Mouse (Mus musculus) hindbrain, embryonic 13.5 days (tissue): ENCODE data around the gene Pi4kb. TPM values are rescaled to one million over a fixed set of nuclear protein-coding genes. Genes with fewer than 3 reads are reported as not detected.
A peak's percentile ranks its signal among the peaks of the same experiment; 100 is the strongest.
"Not testable (repeated sequence)": the region's sequence is repeated elsewhere in the genome, so short reads cannot be mapped to it uniquely, and the experiment has no call there.

Experiments used
- ATAC-seq: fragments of 200-750 bp; cut with Nextera tagmentation; 2 replicates; pipeline ENCODE4 v1.8.0; 2017; ENCODE audit warnings: moderate TSS enrichment; ENCODE audit not compliant: low FRiP score
- H3K27ac ChIP-seq: fragments of 300-500 bp; sonication (generic); 2 replicates; pipeline ENCODE4 v1.5.1; 2015; ENCODE audit warnings: inconsistent platforms, mild to moderate bottlenecking, moderate library complexity
- H3K27me3 ChIP-seq: fragments of 300-500 bp; sonication (generic); 2 replicates; pipeline ENCODE4 v1.6.1; 2015; ENCODE audit warnings: mild to moderate bottlenecking, inconsistent platforms
- H3K36me3 ChIP-seq: fragments of 300-500 bp; sonication (generic); 2 replicates; pipeline ENCODE4 v1.6.1; 2015; ENCODE audit warnings: mild to moderate bottlenecking, inconsistent platforms
- H3K4me1 ChIP-seq: fragments of 300-500 bp; sonication (generic); replicated peaks from 2 replicates; pipeline ENCODE4 v1.6.1; 2015; ENCODE audit warnings: inconsistent platforms
- H3K4me2 ChIP-seq: fragments of 300-500 bp; sonication (generic); 2 replicates; pipeline ENCODE4 v1.6.1; 2015; ENCODE audit warnings: inconsistent platforms, mild to moderate bottlenecking, moderate library complexity
- H3K4me3 ChIP-seq: fragments of 300-500 bp; sonication (generic); 2 replicates; pipeline ENCODE4 v1.5.1; 2015; ENCODE audit warnings: mild to moderate bottlenecking, inconsistent platforms
- H3K9ac ChIP-seq: fragments of 300-500 bp; sonication (generic); 2 replicates; pipeline ENCODE4 v1.6.1; 2015; ENCODE audit warnings: mild to moderate bottlenecking, inconsistent platforms
- H3K9me3 ChIP-seq: fragments of 300-500 bp; sonication (generic); 2 replicates; pipeline ENCODE4 v1.6.1; 2016; ENCODE audit warnings: inconsistent platforms
- WGBS: fragments of 180-500 bp; shearing (Covaris S2); methylation state at CpG from one replicate; pipeline ENCODE4 v1.1.7; 2015; 5-methylcytosine and 5-hydroxymethylcytosine counted together
- polyA plus RNA-seq: library from polyadenylated mRNA; unstranded; fragments of >200 nt; fragmentation: Nextera tagmentation; extraction: Ambion mirVana; gene quantifications from 2 replicates; pipeline ENCODE4 v1.2.1, GENCODE M21; 2015

Pi4kb gene
- polyA plus RNA-seq, 1 experiment from 2014 or later = 24.7 TPM

- H3K27ac ChIP-seq = 0 out of 2 replicates have a peak overlapping the region, but pooled peaks have one; percentile 18
- no peak overlapping the region for H3K9ac ChIP-seq
- 0 out of 2 replicates have a peak, but pooled peaks cover 5% of the 10 kb centered on the region for H3K4me1 ChIP-seq
- H3K4me3 ChIP-seq = no peak overlapping the region
- no peak for ATAC-seq
- H3K4me2 ChIP-seq = no peak overlapping the region
- H3K27me3 ChIP-seq = no peaks in the 10 kb centered on the region
- H3K9me3 ChIP-seq = no peaks in the 10 kb centered on the region
- H3K36me3 ChIP-seq = peaks cover 94% of the 10 kb centered on the region
- 91% methylated on average over 9 of the region's 9 CpGs for whole genome bisulfite sequencing
These were observed 33.2 kb downstream of the Pi4kb start for GRCm38 (mm10) chr3:95007706-95008105.

- ATAC-seq = no peak
- Histone ChIP-seq H3K27me3 (no peaks in the 10 kb centered on the region), H3K36me3 (peaks cover 68% of the 10 kb centered on the region), H3K9ac (no peak overlapping the region), H3K4me3 (no peak overlapping the region), H3K27ac (no peak overlapping the region), H3K4me1 (peaks cover 25% of the 10 kb centered on the region), H3K9me3 (no peaks in the 10 kb centered on the region), H3K4me2 (no peak overlapping the region)
- WGBS = 91% methylated on average over 7 of the region's 7 CpGs
These were observed 35.9 kb downstream of the Pi4kb start for GRCm38 (mm10) chr3:95010396-95010795.

GRCm38 (mm10) chr3:95012982-95013381 lies 38.5 kb downstream of the Pi4kb start:
- H3K9ac ChIP-seq = peak overlapping the region; percentile 88; the same call in 1 of the 2 replicates
- H3K4me1 ChIP-seq = peaks cover 32% of the 10 kb centered on the region
- 86% methylated on average over 3 of the region's 3 CpGs for WGBS
- H3K4me3 ChIP-seq = no peak overlapping the region
- H3K27me3 ChIP-seq = no peaks in the 10 kb centered on the region
- H3K4me2 ChIP-seq = peak overlapping the region; percentile 98
- H3K27ac ChIP-seq = no peak overlapping the region
- peaks cover 43% of the 10 kb centered on the region for H3K36me3 ChIP-seq
- no peaks in the 10 kb centered on the region for H3K9me3 ChIP-seq
- no peak for ATAC-seq

- peaks cover 32% of the 10 kb centered on the region for H3K4me1 ChIP-seq
- peak overlapping the region; percentile 85 for H3K27ac ChIP-seq
- H3K9me3 ChIP-seq = no peaks in the 10 kb centered on the region
- peak overlapping the region; percentile 80 for H3K4me3 ChIP-seq
- WGBS = 15% methylated on average over 13 of the region's 13 CpGs
- no peaks in the 10 kb centered on the region for H3K27me3 ChIP-seq
- peak overlapping the region; percentile 98 for H3K4me2 ChIP-seq
- no peak for ATAC-seq
- peak overlapping the region; percentile 88 for H3K9ac ChIP-seq
- peaks cover 34% of the 10 kb centered on the region for H3K36me3 ChIP-seq
These were observed 39.3 kb downstream of the Pi4kb start for GRCm38 (mm10) chr3:95013699-95014427.

GRCm38 (mm10) chr3:95014428-95015151 lies 40.1 kb downstream of the Pi4kb start:
- peaks cover 32% of the 10 kb centered on the region for H3K4me1 ChIP-seq
- peak overlapping the region; percentile 80 for H3K4me3 ChIP-seq
- H3K4me2 ChIP-seq = peak overlapping the region; percentile 98
- H3K27ac ChIP-seq = peak overlapping the region; percentile 85
- no peaks in the 10 kb centered on the region for H3K9me3 ChIP-seq
- peak; percentile 21 for ATAC-seq
- WGBS = under 1% methylated on average over 39 of the region's 44 CpGs
- H3K9ac ChIP-seq = peak overlapping the region; percentile 88
- H3K27me3 ChIP-seq = no peaks in the 10 kb centered on the region
- peaks cover 27% of the 10 kb centered on the region for H3K36me3 ChIP-seq

- no peaks in the 10 kb centered on the region for H3K9me3 ChIP-seq
- peak within 1 kb of the TSS; percentile 80 for H3K4me3 ChIP-seq
- H3K4me1 ChIP-seq = peaks cover 28% of the 10 kb centered on the region
- H3K27me3 ChIP-seq = no peaks in the 10 kb centered on the region
- under 1% methylated on average over 36 of the region's 37 CpGs for WGBS
- peak within 1 kb of the TSS; percentile 88 for H3K9ac ChIP-seq
- peak within 1 kb of the TSS; percentile 98 for H3K4me2 ChIP-seq
- peaks cover 19% of the 10 kb centered on the region for H3K36me3 ChIP-seq
- peak; percentile 99 for ATAC-seq
- peak within 1 kb of the TSS; percentile 96 for H3K27ac ChIP-seq
These were observed 40.9 kb downstream of the Pi4kb start, which contains the start of gene Zfp687 for GRCm38 (mm10) chr3:95015337-95015872. Gene Zfp687, minus strand, starts transcription at chr3:95015448.

GRCm38 (mm10) chr3:95015891-95016531 lies 41.5 kb downstream of the Pi4kb start:
- Histone ChIP-seq H3K36me3 (peaks cover 13% of the 10 kb centered on the region), H3K9ac (peak overlapping the region; percentile 88), H3K9me3 (no peaks in the 10 kb centered on the region), H3K4me2 (peak overlapping the region; percentile 71), H3K27ac (peak overlapping the region; percentile 96), H3K4me3 (peak overlapping the region; percentile 80), H3K4me1 (peaks cover 28% of the 10 kb centered on the region), H3K27me3 (no peaks in the 10 kb centered on the region)
- under 1% methylated on average over 40 of the region's 40 CpGs for WGBS
- ATAC-seq = peak; percentile 80

- peaks cover 28% of the 10 kb centered on the region for H3K4me1 ChIP-seq
- H3K27me3 ChIP-seq = no peaks in the 10 kb centered on the region
- ATAC-seq = no peak
- peak overlapping the region; percentile 88 for H3K9ac ChIP-seq
- peaks cover 7% of the 10 kb centered on the region for H3K36me3 ChIP-seq
- H3K4me3 ChIP-seq = peak overlapping the region; percentile 80
- 4% methylated on average over 21 of the region's 21 CpGs for WGBS
- peak overlapping the region; percentile 71 for H3K4me2 ChIP-seq
- H3K9me3 ChIP-seq = no peaks in the 10 kb centered on the region
- H3K27ac ChIP-seq = peak overlapping the region; percentile 96
These were observed 42.1 kb downstream of the Pi4kb start for GRCm38 (mm10) chr3:95016532-95017056.

GRCm38 (mm10) chr3:95018741-95019140 lies 44.2 kb downstream of the Pi4kb start:
- H3K9ac ChIP-seq = no peak overlapping the region
- WGBS = 88% methylated on average over 2 of the region's 2 CpGs

GRCm38 (mm10) chr3:95020956-95021355 lies 46.4 kb downstream of the Pi4kb start:
- not testable (repeated sequence) for H3K36me3 ChIP-seq, H3K9me3 ChIP-seq, H3K9ac ChIP-seq, H3K4me2 ChIP-seq, H3K4me3 ChIP-seq, H3K27ac ChIP-seq, ATAC-seq, H3K27me3 ChIP-seq
- 92% methylated on average over 5 of the region's 5 CpGs for WGBS
- peaks cover 17% of the 10 kb centered on the region for H3K4me1 ChIP-seq

More at GRCm38 (mm10) chr3:95018741-95019140, 44.2 kb downstream of the Pi4kb start:
- H3K9me3 ChIP-seq = no peaks in the 10 kb centered on the region
- H3K27ac ChIP-seq = no peak overlapping the region
- ATAC-seq = no peak
- no peak overlapping the region for H3K4me3 ChIP-seq
- H3K36me3 ChIP-seq = no peaks in the 10 kb centered on the region
- peaks cover 17% of the 10 kb centered on the region for H3K4me1 ChIP-seq
- H3K27me3 ChIP-seq = no peaks in the 10 kb centered on the region
- no peak overlapping the region for H3K4me2 ChIP-seq

- Histone ChIP-seq H3K4me3 (no peak overlapping the region), H3K4me2 (peak overlapping the region; percentile 18; the same call in 1 of the 2 replicates)
These were observed 50.0 kb downstream of the Pi4kb start for GRCm38 (mm10) chr3:95024551-95024950.

More at GRCm38 (mm10) chr3:95024551-95024950, 50.0 kb downstream of the Pi4kb start:
- Histone ChIP-seq H3K36me3 (peaks cover under 1% of the 10 kb centered on the region; the same call in 1 of the 2 replicates), H3K9me3 (no peaks in the 10 kb centered on the region), H3K27me3 (no peaks in the 10 kb centered on the region), H3K4me1 (peaks cover 10% of the 10 kb centered on the region; the same call in 1 of the 2 replicates), H3K27ac (no peak overlapping the region), H3K9ac (0 out of 2 replicates have a peak overlapping the region, but pooled peaks have one; percentile 15)
- ATAC-seq = no peak
- 25% methylated on average over 11 of the region's 11 CpGs for WGBS
